Mouse (Mus musculus): Measurements from ENCODE around the gene Ndufb4.
"Not testable (repeated sequence)": the region's sequence is repeated elsewhere in the genome, so short reads cannot be mapped to it uniquely, and the experiment has no call there.

Ndufb4 gene

GRCm38 (mm10) chr16:37653731-37654657, at the start of gene Ndufb4:
Ndufb4 (minus strand) TSS chr16:37654453.
- peak; percentile 99 for DNase-seq (ENCODE audit: low read depth, low spot score)

DNA sequence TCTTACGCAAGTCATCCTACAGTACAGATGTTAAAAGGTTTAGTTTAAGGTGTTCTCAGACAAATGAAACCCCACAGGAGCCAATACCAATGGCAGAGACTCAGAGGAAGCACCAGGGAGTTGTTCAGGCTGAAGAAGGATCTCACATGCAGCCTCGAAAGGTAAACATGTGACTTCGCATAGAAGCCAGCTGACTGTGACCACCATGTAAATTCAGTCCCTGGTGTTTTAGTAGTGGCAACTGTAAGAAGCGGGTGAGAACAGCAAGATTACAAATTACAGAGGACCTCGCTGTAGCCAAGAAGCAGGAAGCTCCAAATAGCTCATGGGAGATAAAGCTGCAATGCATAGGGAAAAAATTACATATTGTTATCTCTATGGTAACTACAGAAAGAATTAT, 49.6 kb upstream of the Ndufb4 start:
- no peak for DNase-seq (ENCODE audit: low read depth, low spot score)

DNA sequence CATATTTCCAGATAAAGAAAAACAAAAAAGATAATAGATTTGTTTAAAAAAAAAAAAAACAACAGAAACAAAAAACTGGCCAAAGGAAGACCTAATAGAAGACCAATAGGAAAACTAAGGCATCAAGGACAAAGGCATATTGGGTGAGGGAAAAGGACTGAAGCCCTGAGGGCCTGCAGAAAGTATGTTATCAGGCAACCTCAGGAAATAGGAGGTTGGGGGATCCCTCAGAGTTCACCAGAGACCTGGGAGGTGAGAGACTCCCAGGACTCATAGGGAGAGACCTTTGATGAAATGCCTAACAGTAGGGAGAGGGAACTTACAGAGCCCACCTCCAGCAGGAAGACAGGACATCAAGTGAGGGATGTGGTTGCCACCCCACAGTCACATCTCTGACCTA, 45.8 kb upstream of the Ndufb4 start:
- not testable (repeated sequence) for DNase-seq (ENCODE audit: low read depth, low spot score)

- no peak for DNase-seq (ENCODE audit: low read depth, low spot score)
These were observed 44.5 kb upstream of the Ndufb4 start for GRCm38 (mm10) chr16:37698767-37699166.

GRCm38 (mm10) chr16:37697271-37697670, 43.0 kb upstream of the Ndufb4 start:
- DNase-seq (ENCODE audit: low read depth, low spot score): no peak

DNA sequence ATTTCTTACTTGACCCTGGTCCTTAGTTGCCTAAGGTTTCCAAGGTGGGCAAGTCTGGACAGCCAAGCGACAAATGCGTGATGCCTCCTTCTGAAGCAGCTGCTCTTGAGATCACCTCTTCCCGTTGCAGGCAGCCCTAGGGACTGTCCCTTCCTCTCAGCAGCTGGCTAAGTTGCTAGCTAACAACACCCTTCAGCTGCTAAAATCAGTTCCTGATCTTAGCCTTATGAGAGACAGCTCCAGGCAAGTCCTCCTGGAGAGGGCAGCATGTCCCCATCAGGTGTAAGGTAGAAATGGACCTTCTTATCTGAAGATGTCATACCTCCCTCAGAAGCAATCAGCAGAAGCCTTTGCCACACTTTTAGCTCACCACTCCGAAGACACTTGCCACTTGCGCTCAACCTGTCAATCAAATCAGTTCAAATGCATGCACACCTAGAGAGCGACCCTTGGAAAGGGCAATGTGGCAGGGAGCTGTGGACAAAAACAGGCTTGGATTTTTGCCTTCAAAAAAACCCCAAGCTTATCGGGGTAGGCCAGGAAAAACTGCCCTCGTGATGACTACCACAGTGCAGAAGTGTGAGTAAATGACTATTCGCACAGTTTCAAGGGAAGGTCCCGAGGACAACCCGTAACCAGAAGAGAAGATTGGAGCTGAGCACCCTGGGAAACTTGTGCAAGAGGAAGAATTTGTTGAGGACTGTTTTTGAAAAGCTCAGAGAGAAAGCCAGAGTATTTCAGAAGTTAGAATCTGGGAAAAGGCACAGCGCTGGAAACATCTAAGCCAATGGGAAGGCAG, 36.9 kb upstream of the Ndufb4 start:
- no peak for DNase-seq (ENCODE audit: low read depth, low spot score)

DNA sequence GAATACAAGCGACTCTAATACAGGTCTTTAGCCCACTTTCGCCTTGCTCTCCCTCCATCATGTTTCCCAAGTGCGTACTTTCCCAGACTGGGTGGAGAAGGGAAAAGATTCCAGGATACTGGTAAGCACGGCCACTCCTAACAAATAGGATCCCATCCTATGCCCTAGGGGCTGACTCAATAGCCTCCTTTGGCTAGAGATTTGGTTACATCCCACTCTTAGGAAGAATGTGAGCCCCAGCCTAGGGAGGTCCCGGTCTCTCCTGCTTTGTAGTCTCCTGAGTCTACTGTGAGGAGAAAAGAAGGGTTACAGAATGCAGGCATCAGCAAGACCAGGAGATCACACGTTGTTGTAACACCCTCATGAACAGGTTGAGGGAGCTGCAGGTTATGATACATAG, 36.2 kb upstream of the Ndufb4 start:
- no peak for DNase-seq (ENCODE audit: low read depth, low spot score)

DNA sequence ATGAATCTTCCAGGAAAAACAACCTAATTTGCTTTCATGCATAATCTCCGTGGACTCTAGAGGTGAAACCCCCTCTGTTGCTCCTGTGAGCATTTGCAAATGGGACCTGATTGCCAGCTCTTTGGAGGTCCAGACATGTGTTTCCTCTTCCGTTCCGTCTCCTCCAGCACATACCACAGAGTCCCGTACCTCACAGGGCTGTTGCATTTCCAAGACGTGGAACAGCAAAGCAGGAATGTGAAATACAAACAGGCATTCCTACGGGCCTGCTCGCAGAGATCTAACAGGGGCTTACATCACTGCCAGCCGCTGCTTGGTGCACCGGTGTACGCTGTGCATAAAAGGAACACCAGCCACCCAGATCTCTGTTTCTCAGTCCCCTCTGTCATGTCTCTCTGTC, 35.7 kb upstream of the Ndufb4 start:
- no peak for DNase-seq (ENCODE audit: low read depth, low spot score)

DNA sequence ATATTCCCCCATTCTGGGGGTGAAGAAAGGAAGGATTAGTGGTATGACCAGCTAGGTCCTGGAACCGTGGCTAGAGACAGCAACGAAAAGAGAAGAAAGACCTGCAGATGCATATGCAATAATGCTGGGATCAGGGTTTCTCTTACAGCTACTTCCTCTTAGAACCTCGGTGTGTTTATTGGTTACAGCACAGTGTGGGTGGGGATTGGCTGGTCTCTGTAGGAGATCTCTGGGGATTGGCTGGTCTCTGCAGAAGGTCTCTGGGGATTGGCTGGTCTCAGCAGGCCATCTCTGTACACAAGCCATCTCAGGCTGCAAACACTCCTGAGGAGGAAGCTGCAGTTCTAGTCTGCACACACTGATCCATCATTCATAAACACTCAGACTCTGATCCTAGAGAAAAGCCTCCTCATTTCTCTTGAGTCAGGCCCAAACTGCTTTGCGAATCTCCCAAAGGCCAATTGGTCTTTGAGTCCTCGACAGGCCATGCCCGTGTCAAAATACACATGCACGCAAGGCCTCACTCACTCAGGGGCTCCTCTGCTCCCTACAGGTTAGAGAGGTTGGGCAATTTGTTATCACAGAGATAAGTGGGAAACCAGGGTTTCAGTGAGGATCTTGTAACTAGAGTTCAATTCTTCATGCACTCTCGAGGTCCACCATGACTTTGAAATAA, 35.1 kb upstream of the Ndufb4 start:
- DNase-seq (ENCODE audit: low read depth, low spot score): peak; percentile 15

- peak; percentile 16 for DNase-seq (ENCODE audit: low read depth, low spot score)
These were observed 33.9 kb upstream of the Ndufb4 start for GRCm38 (mm10) chr16:37688181-37688580.

DNA sequence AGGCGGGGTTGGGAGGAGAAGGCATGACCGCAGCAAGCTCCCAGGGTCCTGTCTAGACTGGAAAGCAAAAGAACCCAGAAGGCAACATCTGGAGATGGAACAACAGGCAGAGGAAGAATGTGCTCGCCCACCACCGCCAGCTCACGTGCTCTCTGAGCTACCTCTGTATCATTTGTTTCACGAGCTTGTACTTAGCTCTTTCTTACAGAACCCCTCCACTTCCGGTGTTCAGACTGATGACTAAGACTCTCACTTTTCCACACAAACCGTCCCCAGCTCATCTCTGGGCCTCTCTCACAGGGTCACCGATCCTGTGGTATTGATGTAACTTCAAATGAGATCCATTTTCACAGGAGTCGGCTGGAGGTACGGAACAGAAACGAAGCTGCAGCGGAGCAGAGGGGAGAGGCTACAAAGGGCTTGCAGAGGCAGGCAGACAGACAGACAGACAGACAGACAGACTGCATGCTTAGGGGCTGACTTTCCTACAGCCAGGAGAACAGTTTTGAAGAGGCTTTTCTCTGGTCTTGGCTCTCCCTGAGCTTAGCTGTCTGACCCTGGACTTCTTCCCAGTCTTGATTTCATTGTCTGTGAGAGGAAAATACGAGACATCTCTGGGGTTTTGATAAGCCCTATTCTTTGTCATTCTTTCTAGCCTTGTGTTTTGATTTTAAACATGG, 33.2 kb upstream of the Ndufb4 start:
- DNase-seq (ENCODE audit: low read depth, low spot score): no peak

DNA sequence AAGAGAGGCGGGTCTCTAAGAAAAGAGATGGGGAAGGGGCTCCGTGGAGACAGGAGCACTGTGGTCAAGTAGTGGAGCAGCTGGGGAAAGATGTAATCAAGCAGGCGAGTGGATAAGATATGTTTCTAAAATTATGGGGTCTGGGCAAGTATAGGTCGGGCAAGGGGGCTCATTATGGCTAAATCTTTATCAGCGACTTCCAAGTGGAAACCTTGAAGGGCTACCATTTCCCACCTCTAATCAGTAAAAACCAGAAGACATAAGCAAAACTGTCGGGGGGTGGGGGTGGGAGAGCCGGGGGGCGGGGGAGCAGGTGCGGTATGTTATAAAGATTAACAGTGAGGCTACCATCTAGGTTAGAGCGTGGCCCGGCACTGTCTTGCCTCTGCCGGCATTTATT, 32.6 kb upstream of the Ndufb4 start:
- no peak for DNase-seq (ENCODE audit: low read depth, low spot score)

- no peak for DNase-seq (ENCODE audit: low read depth, low spot score)
These were observed 31.8 kb upstream of the Ndufb4 start for GRCm38 (mm10) chr16:37685946-37686600.

- peak; percentile 70 for DNase-seq (ENCODE audit: low read depth, low spot score)
These were observed 30.6 kb upstream of the Ndufb4 start for GRCm38 (mm10) chr16:37684634-37685441.

GRCm38 (mm10) chr16:37684259-37684633, 30.0 kb upstream of the Ndufb4 start:
- DNase-seq (ENCODE audit: low read depth, low spot score): no peak

- no peak for DNase-seq (ENCODE audit: low read depth, low spot score)
These were observed 29.2 kb upstream of the Ndufb4 start for GRCm38 (mm10) chr16:37683154-37684130.

DNA sequence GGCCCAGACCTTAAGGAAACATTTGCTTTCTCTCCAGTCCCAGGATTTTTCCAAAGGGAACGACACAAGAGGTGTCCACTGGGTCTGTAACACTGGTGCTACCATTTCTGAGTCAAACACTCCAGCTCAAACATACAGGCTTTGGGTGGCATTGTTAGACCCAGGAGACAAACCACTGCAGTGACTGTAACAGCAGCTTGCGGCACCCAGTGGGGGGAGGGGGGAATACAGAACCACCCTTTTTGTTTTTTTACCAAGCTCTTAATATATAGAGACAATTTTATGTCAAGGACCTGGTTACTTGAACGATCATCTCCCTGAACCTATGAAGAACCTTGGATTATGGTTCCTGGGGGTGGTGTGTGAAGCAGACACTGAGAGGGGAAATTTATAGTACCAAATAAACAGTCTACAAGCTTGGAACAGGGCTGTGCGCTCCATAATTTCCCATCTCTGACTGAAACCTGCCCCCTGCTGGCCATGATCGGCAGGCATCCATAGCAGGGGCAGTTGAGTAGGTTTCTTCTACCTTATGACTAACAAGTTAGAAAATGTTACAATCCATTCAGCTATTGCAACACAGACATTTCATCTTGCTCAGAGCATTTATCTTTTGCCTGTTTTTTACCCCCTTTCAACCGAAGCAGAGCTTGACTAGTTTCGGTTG, 28.2 kb upstream of the Ndufb4 start:
- DNase-seq (ENCODE audit: low read depth, low spot score): peak; percentile 40

DNA sequence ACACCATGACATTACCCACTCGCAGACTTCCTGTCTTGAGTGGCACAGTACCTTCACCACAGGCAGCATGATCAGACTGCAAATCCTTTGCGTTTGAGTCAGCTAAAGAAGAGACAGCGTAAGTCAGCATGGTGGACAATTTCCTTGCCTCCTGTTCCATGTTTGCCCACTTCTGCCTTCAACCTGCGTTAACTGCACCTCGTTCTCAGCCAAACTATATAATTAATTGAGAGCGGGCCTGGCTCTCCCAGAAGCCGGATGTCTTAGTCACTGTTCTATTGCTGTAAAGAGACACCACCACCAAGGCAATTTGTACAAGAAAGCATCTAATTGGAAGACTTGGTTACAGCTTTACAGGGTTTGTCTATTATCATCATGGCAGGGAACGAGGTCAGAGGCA, 26.6 kb upstream of the Ndufb4 start:
- no peak for DNase-seq (ENCODE audit: low read depth, low spot score)

Measured in CD4-positive helper T cell, adult 2 months (primary cell).